Mouse (Mus musculus) thymus, postnatal 0 days (tissue): Measurements from ENCODE around the gene Map2k1. TPM values are rescaled to one million over a fixed set of nuclear protein-coding genes. Genes with fewer than 3 reads are reported as not detected.
A peak's percentile ranks its signal among the peaks of the same experiment; 100 is the strongest.
"Not testable (repeated sequence)": the region's sequence is repeated elsewhere in the genome, so short reads cannot be mapped to it uniquely, and the experiment has no call there.

ENCODE experiments used
- DNase-seq: peaks from one replicate; pipeline ENCODE4 v3.0.0-alpha.2; 2015; ENCODE audit warnings: low spot score
- polyA plus RNA-seq: library from polyadenylated mRNA; unstranded; fragments of >200 nt; fragmentation: Nextera tagmentation; extraction: Ambion mirVana; gene quantifications from 2 replicates; pipeline ENCODE4 v1.2.1, GENCODE M21; 2015

The Map2k1 gene
- polyA plus RNA-seq, 1 experiment from 2014 or later, result 67.5 TPM

DNA sequence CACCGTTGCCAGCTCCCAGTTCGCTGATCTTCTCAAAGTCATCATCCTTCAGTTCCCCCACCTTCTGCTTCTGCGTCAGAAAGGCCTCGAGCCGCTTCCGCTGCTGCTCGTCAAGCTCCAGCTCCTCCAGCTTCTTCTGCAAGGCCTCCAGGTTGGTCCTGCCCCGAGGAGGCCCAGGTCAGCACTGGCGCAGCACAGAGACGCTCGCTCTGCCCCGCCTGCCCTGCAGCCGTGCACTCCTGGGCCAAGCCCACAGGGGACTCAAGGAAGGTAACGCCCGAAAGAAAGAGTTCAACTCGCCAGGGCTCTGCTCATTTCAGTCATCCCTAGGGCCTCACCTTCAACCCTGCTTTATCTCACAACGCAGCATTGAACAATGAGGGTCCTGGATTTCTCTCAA lies 39.0 kb downstream of the Map2k1 start:
- DNase-seq, result no peak

DNA sequence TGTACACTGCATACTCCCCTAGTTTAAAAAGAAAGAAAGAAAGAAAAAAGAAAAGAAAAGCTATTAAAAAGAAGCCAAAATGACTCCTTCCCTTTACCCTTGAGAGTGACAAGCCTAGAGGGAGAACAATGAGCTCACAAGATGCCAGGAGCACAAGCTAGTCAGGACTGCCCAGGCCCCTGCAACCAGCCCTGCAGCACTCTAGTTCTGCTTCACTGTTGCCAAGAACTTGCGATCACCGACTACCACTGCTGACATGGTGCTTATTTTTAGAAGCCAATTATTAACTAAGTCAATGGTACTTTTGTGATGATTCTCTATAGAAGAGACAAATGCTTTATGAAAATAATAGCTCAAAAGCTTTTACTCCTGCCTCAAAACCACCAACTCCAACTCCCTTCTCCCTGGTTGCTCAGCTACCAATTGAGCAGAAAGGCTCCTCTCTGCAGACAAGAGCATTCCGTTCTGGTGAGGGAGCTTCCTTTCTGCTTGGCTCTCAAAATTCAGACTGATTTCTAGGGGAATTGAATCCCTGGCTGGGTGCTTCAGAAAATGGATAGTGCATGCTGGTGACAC lies 45.8 kb downstream of the Map2k1 start:
- DNase-seq, result no peak

DNA sequence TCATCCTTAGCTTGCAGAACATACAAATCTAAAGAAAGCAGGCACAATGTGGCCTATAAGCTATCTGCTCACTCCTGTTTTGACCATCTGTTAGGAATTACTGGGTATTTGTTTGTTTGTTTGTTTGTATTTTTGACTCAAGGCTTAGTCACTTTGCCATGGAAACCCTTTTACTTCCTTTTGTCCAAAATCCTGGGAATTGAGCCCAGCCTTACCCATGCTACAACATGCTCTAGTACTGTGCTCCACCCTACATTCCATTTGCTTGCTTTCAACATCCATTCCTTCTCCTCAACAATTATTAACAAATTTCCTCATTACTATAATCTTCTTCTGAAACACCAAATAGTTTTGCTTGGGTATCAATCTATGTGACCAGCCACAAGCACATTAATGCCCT lies 50.6 kb downstream of the Map2k1 start:
- no peak for DNase-seq

DNA sequence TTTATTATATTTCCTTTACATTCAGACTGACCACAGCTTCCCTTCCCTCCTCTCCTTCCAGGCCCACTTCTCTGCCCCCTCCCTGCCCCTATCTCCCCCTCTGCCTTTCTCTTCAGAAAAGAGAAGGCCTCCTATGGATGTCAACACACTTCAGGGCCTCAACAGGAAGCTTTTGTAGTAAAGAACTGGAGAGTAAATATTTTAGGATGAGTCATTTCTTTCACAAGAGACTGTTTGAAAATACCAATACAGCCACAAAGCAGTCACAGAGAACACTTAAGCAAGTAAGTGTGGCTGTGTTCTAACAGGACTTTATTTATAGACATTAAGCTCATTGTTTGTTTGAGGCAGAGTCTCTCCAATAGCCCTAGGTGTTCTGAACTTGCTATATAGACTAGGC lies 51.1 kb downstream of the Map2k1 start:
- DNase-seq, result no peak

DNA sequence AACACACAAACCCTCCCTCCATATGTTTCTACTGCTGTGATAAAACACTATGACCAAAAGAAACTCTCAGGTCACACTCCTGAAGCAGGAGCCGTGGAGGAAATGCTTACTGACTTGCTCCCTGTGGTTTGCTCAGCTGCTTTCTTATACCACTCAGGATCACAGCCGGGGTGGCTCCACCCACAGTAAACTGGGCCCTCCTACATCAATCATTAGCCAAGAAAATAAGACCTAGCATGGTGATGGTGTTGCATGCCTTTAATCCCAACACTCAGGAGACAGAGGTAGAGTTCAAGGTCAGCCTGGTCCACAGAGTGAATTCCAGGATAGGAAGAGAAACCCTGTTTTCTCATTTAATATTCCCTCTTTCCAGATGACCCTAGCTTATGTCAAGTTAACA lies 53.5 kb downstream of the Map2k1 start:
- no peak for DNase-seq

DNA sequence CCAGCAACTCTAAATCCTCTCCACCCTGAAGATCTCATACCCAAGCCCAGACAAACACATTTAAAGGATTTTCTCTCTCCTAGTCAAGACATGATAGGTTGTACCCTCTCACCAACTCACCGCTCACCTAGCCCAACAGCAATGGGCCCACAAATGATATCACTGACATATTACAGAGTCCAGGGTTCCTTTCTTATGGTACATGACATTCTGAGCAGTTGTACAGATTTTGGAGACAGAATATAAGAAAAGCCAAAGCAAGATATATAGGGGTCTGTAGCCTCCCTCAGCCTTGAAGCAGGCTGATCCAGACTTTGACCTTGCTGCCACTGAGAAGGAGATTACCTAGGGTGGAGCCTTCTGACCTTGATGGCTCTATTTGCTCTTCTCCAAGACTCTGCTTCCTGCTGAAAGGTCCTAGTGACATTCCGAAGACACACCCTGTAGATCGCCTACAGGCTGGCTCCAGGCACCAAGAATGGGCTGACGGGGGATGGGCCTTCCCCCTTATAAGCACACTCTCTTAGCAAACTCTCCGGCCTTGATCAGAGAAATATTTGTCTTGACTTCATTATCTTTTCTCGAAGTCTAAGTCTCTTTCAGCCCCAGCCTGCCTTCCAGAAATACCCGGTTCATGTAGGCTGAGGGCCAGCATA lies 54.5 kb downstream of the Map2k1 start:
- DNase-seq, result not testable (repeated sequence)

DNA sequence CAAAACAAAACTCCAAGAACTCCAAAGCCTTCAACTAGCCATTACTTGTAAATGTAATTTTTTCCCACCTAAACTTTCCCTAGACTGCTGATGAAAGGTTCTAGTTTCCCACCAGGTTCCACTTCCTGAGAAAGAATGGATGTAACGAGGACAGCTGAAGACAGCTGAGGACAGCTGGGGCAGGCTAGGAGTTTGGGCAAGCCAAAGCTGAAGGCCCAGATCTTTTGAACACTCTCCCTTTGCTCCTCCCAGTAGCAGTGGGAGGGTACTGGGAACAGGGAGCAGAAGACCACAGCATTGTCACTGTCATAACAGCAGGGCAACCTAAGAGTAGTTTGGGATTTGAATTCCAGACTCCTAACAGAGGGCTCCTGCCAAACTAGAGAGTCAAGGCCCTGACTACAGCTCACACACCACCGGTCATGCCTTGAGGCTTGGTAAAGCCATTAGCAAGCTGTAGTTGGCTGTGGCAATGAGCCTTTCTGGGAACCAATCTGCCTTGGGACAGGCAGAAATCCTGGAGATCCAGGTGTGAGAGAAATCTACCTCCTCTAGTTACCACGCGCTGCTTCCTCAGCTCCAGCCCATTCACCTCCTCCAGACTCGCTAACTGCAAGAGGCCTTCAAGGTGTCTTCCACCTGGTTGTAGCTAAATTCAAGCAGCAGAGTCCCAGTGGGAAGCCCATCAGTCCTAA lies 55.2 kb downstream of the Map2k1 start:
- no peak for DNase-seq

DNA sequence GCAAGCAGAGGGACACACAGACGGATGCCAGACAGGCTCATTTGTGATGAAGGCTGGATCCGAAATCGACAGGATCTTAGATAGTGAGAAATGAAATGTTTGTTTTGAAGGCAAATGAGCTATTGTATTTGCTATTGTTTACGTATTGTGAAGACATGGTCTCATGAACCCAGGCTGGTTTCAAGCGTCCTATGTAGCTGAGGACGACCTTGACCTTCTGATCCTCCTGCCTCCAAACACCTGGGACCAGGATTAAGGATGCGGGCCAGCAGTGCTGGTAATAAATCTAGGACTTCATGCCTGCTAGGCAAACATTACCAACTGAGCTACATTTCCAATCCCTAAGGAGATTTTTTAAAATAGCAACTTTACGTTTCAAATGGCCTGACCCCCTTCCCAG lies 55.9 kb downstream of the Map2k1 start:
- no peak for DNase-seq

DNA sequence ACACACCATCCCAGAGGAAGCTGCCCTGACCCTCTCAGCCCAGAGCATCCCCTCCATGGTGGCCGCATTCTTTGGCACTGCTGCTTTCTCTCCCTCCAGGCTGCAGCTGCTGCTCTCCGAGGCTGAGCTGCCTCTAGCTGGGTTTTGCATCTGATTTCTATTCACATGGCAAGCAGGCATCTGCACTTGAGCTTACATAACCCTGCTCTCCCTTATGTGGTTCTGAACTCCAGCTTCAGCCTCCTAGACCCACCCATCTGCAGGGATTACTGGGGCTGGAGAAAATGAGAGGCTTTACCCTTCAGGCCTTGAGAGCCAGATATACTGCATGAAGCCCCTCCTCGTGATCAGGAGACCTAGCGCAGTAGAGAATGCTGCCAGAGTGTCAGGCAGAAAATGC lies 57.9 kb downstream of the Map2k1 start:
- DNase-seq, result no peak

DNA sequence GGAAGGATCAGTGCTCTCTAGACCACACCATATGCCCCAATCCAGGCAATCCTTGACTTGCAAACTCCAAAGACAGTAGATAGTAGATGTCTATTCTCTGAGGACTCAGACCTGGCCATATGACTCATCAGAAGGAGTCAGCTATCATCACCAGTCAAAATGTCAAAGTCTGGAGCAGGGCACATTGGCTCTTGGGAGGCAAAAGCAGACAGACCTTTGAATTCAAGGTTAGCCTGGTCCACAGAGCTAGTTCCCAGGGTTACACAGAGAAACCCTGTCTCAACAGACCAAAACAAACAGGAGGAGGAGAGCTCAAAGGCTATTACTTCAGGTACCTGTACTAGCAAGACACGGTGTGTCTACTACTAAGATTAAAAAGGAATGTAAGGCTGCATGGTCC lies 59.6 kb downstream of the Map2k1 start:
- DNase-seq, result no peak

DNA sequence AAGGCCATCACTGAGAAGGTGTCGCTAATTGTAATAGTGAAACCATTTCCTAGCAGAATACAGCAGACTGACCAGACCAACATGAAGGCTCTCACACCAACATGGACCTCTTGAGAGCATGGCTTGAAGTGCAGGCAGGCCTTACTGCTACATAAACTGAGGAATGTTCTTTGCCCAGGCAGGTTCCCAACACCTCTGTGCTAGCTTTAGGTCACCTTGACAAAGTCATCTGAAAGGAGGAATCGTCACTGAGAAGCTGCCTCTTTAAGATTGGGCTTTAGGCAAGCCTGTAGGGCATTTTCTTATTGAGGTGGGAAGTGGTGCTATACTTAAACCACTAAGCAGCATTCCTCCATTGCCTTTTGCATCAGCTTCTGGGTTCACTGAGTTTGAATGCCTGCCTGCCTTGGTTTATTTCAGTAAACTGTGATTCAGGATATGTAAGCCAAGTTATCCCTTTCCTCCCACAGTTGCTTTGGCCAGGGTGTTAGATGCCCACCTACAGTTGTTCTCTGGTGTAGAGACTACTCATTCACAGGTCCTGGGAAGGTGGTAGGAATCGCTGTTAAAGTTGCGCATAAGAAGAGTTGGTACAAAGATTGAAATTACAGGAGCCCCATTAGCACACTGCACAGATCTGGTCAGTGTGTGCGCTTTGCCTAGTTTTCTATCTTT lies 69.1 kb downstream of the Map2k1 start:
- no peak for DNase-seq

DNA sequence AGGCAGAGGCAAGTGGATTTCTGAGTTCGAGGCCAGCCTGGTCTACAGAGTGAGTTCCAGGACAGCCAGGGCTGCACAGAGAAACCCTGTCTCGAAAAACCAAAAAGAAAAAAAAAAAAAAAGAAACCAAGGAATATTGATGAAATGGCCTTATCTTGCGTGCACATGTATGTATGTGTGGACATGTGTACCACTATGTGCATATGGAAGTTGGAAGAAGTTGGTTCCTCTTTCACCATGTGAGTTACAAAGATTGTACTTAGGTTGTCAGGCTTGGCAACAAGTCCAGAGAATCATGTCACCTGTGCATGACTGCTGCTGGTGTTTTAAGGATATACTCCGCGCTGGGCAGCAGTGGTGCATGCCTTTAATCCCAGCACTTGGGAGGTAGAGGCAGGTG lies 70.1 kb downstream of the Map2k1 start:
- DNase-seq, result not testable (repeated sequence)

DNA sequence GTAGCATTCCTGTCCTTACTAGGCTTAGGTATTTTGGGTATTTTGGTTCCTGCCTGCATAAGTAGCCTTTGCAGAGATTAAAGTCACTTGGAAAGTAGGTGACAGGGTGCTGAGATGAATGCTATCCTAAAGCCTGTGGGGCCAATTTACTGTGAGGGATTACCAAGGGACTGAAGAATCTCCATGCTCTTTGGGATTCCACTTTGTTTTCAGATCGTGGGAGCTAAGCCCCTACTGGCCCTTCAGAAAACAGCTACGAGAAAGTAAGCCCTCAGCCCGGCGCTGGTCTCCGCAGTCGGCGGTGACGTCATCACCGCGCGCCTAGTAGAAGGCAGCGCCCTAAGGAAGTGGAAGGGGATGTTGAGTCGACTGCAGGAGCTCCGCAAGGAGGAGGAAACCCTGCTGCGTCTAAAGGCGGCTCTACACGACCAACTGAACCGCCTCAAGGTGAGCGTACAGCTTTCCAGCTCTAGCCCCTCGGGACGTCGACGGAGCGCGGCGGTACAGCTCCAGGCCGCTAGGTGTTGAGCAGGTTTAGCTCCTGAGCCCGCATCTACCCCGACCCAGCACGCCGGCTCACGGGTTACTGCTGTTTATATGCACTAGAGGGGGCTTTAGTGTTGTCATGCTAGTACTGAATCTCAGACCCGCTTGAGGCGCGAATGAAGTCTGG lies 74.3 kb downstream of the Map2k1 start, which contains the start of gene Snapc5:
TSS of gene Snapc5 (plus strand) at position 301 of the 673 bp plus-strand sequence.
- peak; percentile 96 for DNase-seq

DNA sequence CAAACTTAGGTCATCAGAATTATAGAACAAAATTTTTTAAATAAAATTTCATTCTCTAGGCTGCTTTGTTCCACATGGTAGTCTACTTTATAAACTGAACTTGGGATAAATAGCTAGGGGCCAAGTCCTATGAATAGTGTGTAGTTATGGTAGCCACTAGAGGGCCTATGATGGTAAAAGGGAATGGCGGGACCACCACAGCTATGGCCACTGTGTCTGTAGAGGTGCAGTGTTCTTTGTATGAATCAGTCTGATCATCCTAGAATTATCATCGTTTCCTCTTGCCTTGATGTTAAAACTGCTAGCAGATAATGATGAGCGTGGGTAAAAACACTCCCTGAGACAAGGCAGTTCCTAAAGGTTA lies 74.8 kb downstream of the Map2k1 start:
- no peak for DNase-seq

DNA sequence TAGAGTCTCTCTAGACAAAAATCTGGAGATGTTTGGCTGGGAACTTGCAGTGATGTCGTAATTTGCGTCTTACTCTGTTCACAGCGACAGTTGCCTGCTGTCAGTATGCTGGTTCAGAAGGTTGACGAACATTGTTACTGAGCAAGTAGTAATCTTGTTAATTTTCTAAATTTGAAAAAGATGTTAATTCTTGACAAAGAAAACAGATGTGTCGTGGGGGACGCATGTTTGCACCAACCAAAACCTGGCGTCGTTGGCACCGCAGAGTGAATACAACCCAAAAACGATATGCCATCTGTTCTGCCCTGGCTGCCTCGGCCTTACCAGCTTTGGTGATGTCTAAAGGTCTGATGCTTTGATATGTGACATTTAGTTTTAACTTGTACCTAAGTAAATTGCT lies 78.1 kb downstream of the Map2k1 start:
- no peak for DNase-seq

DNA sequence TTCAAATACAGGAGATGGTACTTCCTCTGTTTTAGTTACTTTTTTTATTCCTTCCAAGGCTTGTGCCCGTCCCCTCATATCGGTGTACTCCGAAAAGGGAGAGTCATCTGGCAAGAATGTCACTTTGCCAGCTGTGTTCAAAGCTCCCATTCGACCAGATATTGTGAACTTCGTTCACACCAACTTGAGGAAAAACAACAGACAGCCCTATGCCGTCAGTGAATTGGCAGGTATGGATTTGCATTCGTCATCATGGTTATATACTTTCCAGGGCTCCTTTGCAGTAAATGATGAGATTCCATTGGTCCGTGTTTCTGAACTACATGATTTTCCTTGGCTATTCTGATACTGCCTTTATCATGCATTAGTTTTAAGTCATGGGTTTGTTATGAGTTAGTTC lies 78.7 kb downstream of the Map2k1 start:
- DNase-seq, result no peak

DNA sequence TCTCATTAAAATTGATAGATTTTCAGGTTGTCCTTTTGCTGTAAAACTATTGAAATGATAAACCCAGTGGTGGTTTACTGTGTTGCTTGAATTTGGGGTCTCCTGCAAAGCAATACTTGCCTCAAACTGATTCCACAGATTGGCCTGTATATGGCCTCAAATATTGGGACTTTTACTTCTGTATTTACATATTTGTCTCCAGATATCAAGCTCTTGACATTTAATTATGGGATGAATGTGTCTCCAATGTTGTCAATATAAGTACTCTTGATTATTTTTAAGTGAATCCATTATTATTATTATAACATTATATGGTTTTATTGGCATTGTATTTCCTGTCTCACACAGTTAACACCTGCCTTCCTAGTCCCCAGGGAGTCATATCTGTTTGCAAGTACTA lies 79.1 kb downstream of the Map2k1 start:
- DNase-seq, result no peak

DNA sequence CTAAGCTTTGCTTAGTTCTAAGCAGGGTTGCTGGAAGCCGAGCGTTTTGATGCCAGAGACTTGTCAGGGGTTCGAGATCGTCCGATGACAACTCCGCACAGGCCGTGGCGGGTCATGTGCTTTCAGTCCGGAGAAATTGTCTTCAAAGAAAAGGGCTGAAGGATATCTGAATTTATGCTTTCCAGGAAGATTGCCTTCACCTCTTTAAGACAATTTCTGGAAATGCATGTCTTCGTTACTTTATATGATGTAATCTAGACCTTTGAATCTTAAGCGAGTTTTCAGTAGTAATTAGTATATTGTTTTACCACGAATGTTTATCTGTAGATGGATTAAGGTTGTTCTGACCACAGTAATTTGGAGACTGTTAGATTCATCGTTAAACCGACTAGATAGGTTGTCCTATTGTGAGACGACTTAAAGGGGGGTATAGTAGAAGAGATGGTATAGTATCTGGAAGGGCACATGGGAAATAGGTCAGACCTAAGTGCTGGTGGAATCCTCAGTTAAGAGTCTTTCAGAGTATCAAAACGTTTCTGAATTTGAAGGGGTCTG lies 79.7 kb downstream of the Map2k1 start:
- DNase-seq, result no peak

DNA sequence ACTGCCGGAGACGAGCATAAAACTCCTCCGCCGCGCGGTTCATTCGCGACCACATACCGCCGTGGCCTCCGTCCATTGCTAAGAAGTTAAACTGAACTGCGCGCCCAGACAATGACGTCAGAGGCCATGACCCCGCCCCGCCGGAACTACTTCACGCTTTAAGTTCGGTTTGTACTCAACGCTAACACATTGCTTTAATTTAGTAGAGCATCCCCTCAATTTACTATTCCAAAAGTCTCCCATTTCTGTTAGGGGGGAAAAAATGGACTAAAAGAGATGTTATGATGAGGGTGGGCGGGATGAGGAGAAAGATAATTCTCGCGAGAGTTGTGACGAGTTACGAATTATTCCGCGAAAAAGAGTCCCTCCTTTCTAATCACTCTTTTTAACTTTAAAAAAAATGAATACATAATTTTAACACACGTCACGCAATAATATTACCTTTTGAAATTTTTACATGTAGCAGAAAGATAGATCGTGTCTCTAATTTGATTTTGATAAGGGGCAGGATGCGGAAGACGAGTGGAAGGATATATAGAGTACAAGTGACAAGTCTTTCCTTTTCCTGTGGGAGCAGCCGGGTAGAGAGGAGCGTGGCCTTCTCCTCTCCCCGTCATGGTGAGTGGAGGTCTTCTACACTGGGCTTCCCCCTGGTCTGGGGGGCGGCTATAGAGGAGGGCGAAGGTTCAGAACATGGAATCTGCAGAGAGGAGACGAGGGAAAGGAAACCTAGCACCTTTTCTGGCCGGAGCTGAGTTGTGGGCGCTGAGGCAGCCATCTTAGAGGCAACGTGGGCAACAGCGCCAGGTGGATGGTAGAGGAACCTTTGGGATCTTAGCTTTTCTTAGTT lies 80.4 kb downstream of the Map2k1 start, which contains the start of the genes Zwilch and Rpl4:
TSS of gene Zwilch (minus strand) at position 289 of the 850 bp plus-strand sequence.
TSS of gene Rpl4 (plus strand) at position 560 of the 850 bp plus-strand sequence.
- DNase-seq, result peak; percentile 91

DNA sequence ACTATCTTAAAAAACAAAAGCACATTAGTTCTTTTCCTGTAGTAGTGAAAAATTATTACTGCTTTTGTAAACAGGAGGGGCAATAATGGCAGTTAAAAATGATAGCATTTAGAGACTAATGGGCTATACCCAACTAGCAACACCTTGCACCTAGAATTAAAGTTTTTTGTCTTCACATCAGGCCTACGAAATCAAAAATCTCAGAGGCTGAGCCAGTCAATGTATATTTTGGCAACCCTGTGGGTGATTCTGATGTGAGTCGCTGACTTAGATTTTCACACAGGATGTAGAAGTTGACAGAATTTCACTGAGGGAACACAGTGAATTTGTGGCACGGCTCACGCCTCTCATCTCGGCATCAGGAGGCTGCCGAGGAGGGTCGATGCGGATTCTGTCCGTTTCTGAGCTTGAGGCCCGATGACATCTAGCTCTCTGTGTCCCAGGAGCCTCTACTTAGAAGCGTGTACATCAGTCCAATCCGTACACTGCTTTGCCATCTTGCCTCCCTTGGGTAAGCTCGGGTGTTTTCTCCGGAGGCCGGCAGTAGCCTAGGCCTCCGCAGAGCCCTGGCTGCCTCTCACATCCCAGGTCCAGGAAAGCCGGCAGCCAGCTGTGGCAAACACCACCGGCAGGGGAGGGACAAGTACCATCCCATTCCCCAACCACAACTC lies 81.2 kb downstream of the Map2k1 start:
- DNase-seq, result no peak
